Comparison of ENCODE assay signal across 8 mouse cellular contexts in genomic region chr5:36831272-36831671, GRCm38 (mm10). TPM values are rescaled to one million over a fixed set of nuclear protein-coding genes. Genes with fewer than 3 reads are reported as not detected.
DNase-seq lines count a peak whose midpoint lies in the region.

No protein-coding gene starts in this region.

- peak; percentile 50 for DNase-seq in embryo, embryonic 10 days (ENCODE audit: low spot score)
- DNase-seq in embryo, embryonic 9.5 days (ENCODE audit: extremely low spot score): no peak
- DNase-seq in right cerebral cortex, adult 18-20 months: peak; percentile 60
- DNase-seq in right cerebral cortex, postnatal 4 days: no peak
- peak; percentile 63 to 66 for DNase-seq in left cerebral cortex, postnatal 14 days (ENCODE audit: low spot score in 2 of 2)
- peak; percentile 40 for DNase-seq in telencephalon, adult 2 months (ENCODE audit: low read depth, low spot score)
- no peak for DNase-seq in gastrocnemius, postnatal 25 days
- no peak for DNase-seq in spleen, adult 18-20 months

- intact Hi-C loops in left cerebral cortex, postnatal 14 days (cut with DNase I): loop anchor here (10.0 kb wide), 1 partner anchor 294 kb away; no protein-coding TSS in a partner anchor

RNA-seq across cellular contexts. Expression of gene Man2b2, which starts 0.8 kb away (rescaled TPM):
- total RNA-seq in left cerebral cortex, postnatal 14 days (2021): 10 to 100 TPM; 22.7 to 22.8 TPM
- total RNA-seq in gastrocnemius, postnatal 25 days (2021): 1 to 10 TPM; 3.5 to 5.2 TPM

RNA-seq across cellular contexts. Expression of gene Mrfap1, which starts 34.7 kb away (rescaled TPM):
- total RNA-seq in left cerebral cortex, postnatal 14 days (2021): 100 to 1,000 TPM; 440 to 455 TPM
- total RNA-seq in gastrocnemius, postnatal 25 days (2021): 100 to 1,000 TPM; 220 to 232 TPM

RNA-seq across cellular contexts. Expression of gene Ppp2r2c, which starts 37.0 kb away (rescaled TPM):
- total RNA-seq in left cerebral cortex, postnatal 14 days (2021): 100 to 1,000 TPM; 455 to 479 TPM
- under 1 TPM; 0.41 to 0.70 TPM for total RNA-seq in gastrocnemius, postnatal 25 days (2021)

Comparison
In these comparisons a context has a peak if more than half of its experiments do, and no peak if none do; other contexts are left out.
1. DNase-seq: peak in embryo, embryonic 10 days (single experiment), right cerebral cortex, adult 18-20 months (single experiment), left cerebral cortex, postnatal 14 days (2 of 2) and telencephalon, adult 2 months (single experiment); none in embryo, embryonic 9.5 days (single experiment), right cerebral cortex, postnatal 4 days (single experiment), gastrocnemius, postnatal 25 days (single experiment) and spleen, adult 18-20 months (0 of 2).
2. RNA of gene Ppp2r2c, which starts 37.0 kb away (total RNA-seq): 455 to 479 TPM in left cerebral cortex, postnatal 14 days; 0.41 to 0.70 TPM in gastrocnemius, postnatal 25 days; every median in the first group is over 100 times any median in the second.